Mouse (Mus musculus): ENCODE results near the gene Fbxl17. TPM values are rescaled to one million over a fixed set of nuclear protein-coding genes. Genes with fewer than 3 reads are reported as not detected.

The Fbxl17 gene
- total RNA-seq, 1 experiment from 2014 or later, result 17.1 TPM

GRCm38 (mm10) chr17:63301822-63302393 lies 197.9 kb downstream of the Fbxl17 start:
- no peak for ATAC-seq (ENCODE audit: extremely low read depth, insufficient number of reproducible peaks, low FRiP score, poor library complexity, severe bottlenecking)

- no peak for ATAC-seq (ENCODE audit: extremely low read depth, insufficient number of reproducible peaks, low FRiP score, poor library complexity, severe bottlenecking)
Observed at GRCm38 (mm10) chr17:63295471-63295870, 204.3 kb downstream of the Fbxl17 start.

GRCm38 (mm10) chr17:63294961-63295360 lies 204.9 kb downstream of the Fbxl17 start:
- ATAC-seq (ENCODE audit: extremely low read depth, insufficient number of reproducible peaks, low FRiP score, poor library complexity, severe bottlenecking), result no peak

GRCm38 (mm10) chr17:63293979-63294378 lies 205.8 kb downstream of the Fbxl17 start:
- ATAC-seq (ENCODE audit: extremely low read depth, insufficient number of reproducible peaks, low FRiP score, poor library complexity, severe bottlenecking), result no peak

GRCm38 (mm10) chr17:63289317-63289913 lies 210.4 kb downstream of the Fbxl17 start:
- no peak for ATAC-seq (ENCODE audit: extremely low read depth, insufficient number of reproducible peaks, low FRiP score, poor library complexity, severe bottlenecking)

- ATAC-seq (ENCODE audit: extremely low read depth, insufficient number of reproducible peaks, low FRiP score, poor library complexity, severe bottlenecking), result no peak
Observed at GRCm38 (mm10) chr17:63288850-63289249, 211.0 kb downstream of the Fbxl17 start.

GRCm38 (mm10) chr17:63287413-63287812 lies 212.4 kb downstream of the Fbxl17 start:
- ATAC-seq (ENCODE audit: extremely low read depth, insufficient number of reproducible peaks, low FRiP score, poor library complexity, severe bottlenecking), result no peak

GRCm38 (mm10) chr17:63285265-63285939 lies 214.4 kb downstream of the Fbxl17 start:
- no peak for ATAC-seq (ENCODE audit: extremely low read depth, insufficient number of reproducible peaks, low FRiP score, poor library complexity, severe bottlenecking)

- no peak for ATAC-seq (ENCODE audit: extremely low read depth, insufficient number of reproducible peaks, low FRiP score, poor library complexity, severe bottlenecking)
Observed at GRCm38 (mm10) chr17:63284074-63284473, 215.7 kb downstream of the Fbxl17 start.

- ATAC-seq (ENCODE audit: extremely low read depth, insufficient number of reproducible peaks, low FRiP score, poor library complexity, severe bottlenecking), result no peak
Observed at GRCm38 (mm10) chr17:63282004-63282403, 217.8 kb downstream of the Fbxl17 start.

- no peak for ATAC-seq (ENCODE audit: extremely low read depth, insufficient number of reproducible peaks, low FRiP score, poor library complexity, severe bottlenecking)
Observed at GRCm38 (mm10) chr17:63280990-63281389, 218.8 kb downstream of the Fbxl17 start.

GRCm38 (mm10) chr17:63279144-63279543 lies 220.7 kb downstream of the Fbxl17 start:
- ATAC-seq (ENCODE audit: extremely low read depth, insufficient number of reproducible peaks, low FRiP score, poor library complexity, severe bottlenecking), result no peak

GRCm38 (mm10) chr17:63273353-63273752 lies 226.5 kb downstream of the Fbxl17 start:
- no peak for ATAC-seq (ENCODE audit: extremely low read depth, insufficient number of reproducible peaks, low FRiP score, poor library complexity, severe bottlenecking)

- ATAC-seq (ENCODE audit: extremely low read depth, insufficient number of reproducible peaks, low FRiP score, poor library complexity, severe bottlenecking), result no peak
Observed at GRCm38 (mm10) chr17:63272914-63273313, 226.9 kb downstream of the Fbxl17 start.

- no peak for ATAC-seq (ENCODE audit: extremely low read depth, insufficient number of reproducible peaks, low FRiP score, poor library complexity, severe bottlenecking)
Observed at GRCm38 (mm10) chr17:63271000-63271399, 228.8 kb downstream of the Fbxl17 start.

GRCm38 (mm10) chr17:63270513-63270912 lies 229.3 kb downstream of the Fbxl17 start:
- ATAC-seq (ENCODE audit: extremely low read depth, insufficient number of reproducible peaks, low FRiP score, poor library complexity, severe bottlenecking), result no peak

GRCm38 (mm10) chr17:63262674-63263073 lies 237.1 kb downstream of the Fbxl17 start:
- ATAC-seq (ENCODE audit: extremely low read depth, insufficient number of reproducible peaks, low FRiP score, poor library complexity, severe bottlenecking), result no peak

GRCm38 (mm10) chr17:63261508-63262141 lies 238.2 kb downstream of the Fbxl17 start:
- no peak for ATAC-seq (ENCODE audit: extremely low read depth, insufficient number of reproducible peaks, low FRiP score, poor library complexity, severe bottlenecking)

- ATAC-seq (ENCODE audit: extremely low read depth, insufficient number of reproducible peaks, low FRiP score, poor library complexity, severe bottlenecking), result no peak
Observed at GRCm38 (mm10) chr17:63259091-63259490, 240.7 kb downstream of the Fbxl17 start.

GRCm38 (mm10) chr17:63246144-63246619 lies 253.6 kb downstream of the Fbxl17 start:
- no peak for ATAC-seq (ENCODE audit: extremely low read depth, insufficient number of reproducible peaks, low FRiP score, poor library complexity, severe bottlenecking)

All from neutrophil, adult 5-6 weeks (primary cell).